In genomic region chr9:35423265-35423664, GRCm38 (mm10) we compare ENCODE assay signal across 8 mouse cellular contexts. TPM values are rescaled to one million over a fixed set of nuclear protein-coding genes. Genes with fewer than 3 reads are reported as not detected.
DNase-seq lines count a peak whose midpoint lies in the region; ATAC-seq and TF ChIP-seq lines count a peak whose summit lies in the region.

No protein-coding gene starts in this region.

- WGBS in hindbrain, embryonic 10.5 days, result 7% methylated on average over 4 of the region's 4 CpGs
- WGBS in midbrain, embryonic 16.5 days, result 7% methylated on average over 4 of the region's 4 CpGs

- no peak for ATAC-seq in midbrain, embryonic 16.5 days

- no peak for TF ChIP-seq CTCF in gastrocnemius, adult 2 months (IDR thresholded peaks at IDR 0.05)

- H3K36me3 ChIP-seq in hindbrain, embryonic 10.5 days, result no peaks in the 10 kb centered on the region
- H3K36me3 ChIP-seq in midbrain, embryonic 16.5 days (ENCODE audit: control insufficient read depth, insufficient read depth, low read length), result no peaks in the 10 kb centered on the region

- intact Hi-C loops in gastrocnemius, adult 2 months (cut with DNase I), result loop anchor here (5.0 kb wide), 1 partner anchor 99 kb away; no protein-coding TSS in a partner anchor

- peak overlapping the region; percentile 98 for H3K4me3 ChIP-seq in gastrocnemius, adult 2 months
- H3K4me3 ChIP-seq in hindbrain, embryonic 10.5 days, result peak overlapping the region; percentile 85
- H3K4me3 ChIP-seq in midbrain, embryonic 16.5 days (ENCODE audit: low read depth, low read length), result peak overlapping the region; percentile 79

- peak overlapping the region; percentile 98 for H3K27ac ChIP-seq in gastrocnemius, adult 2 months
- peak overlapping the region; percentile 98 for H3K27ac ChIP-seq in hindbrain, embryonic 10.5 days
- no peak overlapping the region for H3K27ac ChIP-seq in midbrain, embryonic 16.5 days (ENCODE audit: low read length)

- no peak overlapping the region for H3K9ac ChIP-seq in midbrain, embryonic 16.5 days (ENCODE audit: low read depth, low read length)

- H3K4me2 ChIP-seq in midbrain, embryonic 16.5 days (ENCODE audit: low read length), result peak overlapping the region; percentile 65

- H3K27me3 ChIP-seq in hindbrain, embryonic 10.5 days (ENCODE audit: insufficient read depth, poor library complexity, severe bottlenecking), result peaks cover 37% of the 10 kb centered on the region
- peaks cover 4% of the 10 kb centered on the region; the same call in 1 of the 2 replicates for H3K27me3 ChIP-seq in midbrain, embryonic 16.5 days (ENCODE audit: control insufficient read depth, insufficient read depth, low read depth, low read length)

- no peak for DNase-seq in gastrocnemius, adult 2 months
- no peak for DNase-seq in gastrocnemius, postnatal 4 days (ENCODE audit: low spot score in 2 of 2)
- DNase-seq in CD4-positive, CD25-positive, alpha-beta regulatory T cell, adult 2 months (ENCODE audit: low read depth, low spot score), result peak; percentile 70
- DNase-seq in hindbrain, embryonic 10.5 days (ENCODE audit: low spot score), result no peak
- no peak for DNase-seq in right cerebral cortex, adult 18-20 months
- no peak for DNase-seq in left cerebral cortex, adult 9 months (ENCODE audit: low spot score in 2 of 2)
- no peak for DNase-seq in ovary, adult 18-20 months (ENCODE audit: low spot score)

- no peaks in the 10 kb centered on the region for H3K9me3 ChIP-seq in hindbrain, embryonic 10.5 days
- H3K9me3 ChIP-seq in midbrain, embryonic 16.5 days (replicated peaks; ENCODE audit: control insufficient read depth, low read length, poor library complexity, severe bottlenecking), result no peaks in the 10 kb centered on the region

- H3K4me1 ChIP-seq in hindbrain, embryonic 10.5 days (replicated peaks), result peaks cover 65% of the 10 kb centered on the region
- H3K4me1 ChIP-seq in midbrain, embryonic 16.5 days (ENCODE audit: control insufficient read depth, insufficient read depth, low read length), result peaks cover 38% of the 10 kb centered on the region

RNA-seq across cellular contexts. Expression of gene Cdon, which starts 2.3 kb away (rescaled TPM):
- 10 to 100 TPM; 12.4 to 12.9 TPM for total RNA-seq in gastrocnemius, adult 2 months (2021)
- total RNA-seq in gastrocnemius, postnatal 4 days (2021), result 10 to 100 TPM; 62.0 to 63.2 TPM
- 11.7 and 15.4 TPM in 2 replicates for polyA plus RNA-seq in hindbrain, embryonic 10.5 days (2016; fragmentation: Nextera tagmentation; extraction: Ambion mirVana)
- 2.1 and 3.4 TPM in 2 replicates for polyA plus RNA-seq in midbrain, embryonic 16.5 days (2015; fragmentation: Nextera tagmentation; extraction: Ambion mirVana)

Comparison
In these comparisons a context has a peak if more than half of its experiments do, and no peak if none do; other contexts are left out.
1. RNA of gene Cdon, which starts 2.3 kb away (total RNA-seq): 62.0 to 63.2 TPM in gastrocnemius, postnatal 4 days; 12.4 to 12.9 TPM in gastrocnemius, adult 2 months; every median in the first group is over 4 times any median in the second.
2. Peak in every context shown above with its lines, with median percentiles within 50 percentile points of each other: H3K4me3 ChIP-seq.